Mouse (Mus musculus): ENCODE data around the gene Dcakd. TPM values are rescaled to one million over a fixed set of nuclear protein-coding genes. Genes with fewer than 3 reads are reported as not detected.

Dcakd gene
- 10 to 100 TPM; 22.0 to 28.2 TPM for total RNA-seq (2021)
- long read RNA-seq, experiment 1, transcript Dcakd-201 (5 exons, 1,744 nt): major isoform, 11 of 26 reads
- long read RNA-seq, experiment 1, transcript Dcakd-203 (2 exons, 1,320 nt): minor isoform, 7 of 26 reads
- long read RNA-seq, experiment 1, partial matches to known transcripts: 0 of 26 reads
- long read RNA-seq, experiment 1, other reads (novel, unspliced or antisense): 7 of 26 reads
- long read RNA-seq, experiment 2, transcript Dcakd-201 (5 exons, 1,744 nt): major isoform, 15 of 35 reads
- long read RNA-seq, experiment 2, transcript Dcakd-203 (2 exons, 1,320 nt): minor isoform, 12 of 35 reads
- long read RNA-seq, experiment 2, partial matches to known transcripts: 4 of 35 reads
- long read RNA-seq, experiment 2, other reads (novel, unspliced or antisense): 2 of 35 reads

DNA sequence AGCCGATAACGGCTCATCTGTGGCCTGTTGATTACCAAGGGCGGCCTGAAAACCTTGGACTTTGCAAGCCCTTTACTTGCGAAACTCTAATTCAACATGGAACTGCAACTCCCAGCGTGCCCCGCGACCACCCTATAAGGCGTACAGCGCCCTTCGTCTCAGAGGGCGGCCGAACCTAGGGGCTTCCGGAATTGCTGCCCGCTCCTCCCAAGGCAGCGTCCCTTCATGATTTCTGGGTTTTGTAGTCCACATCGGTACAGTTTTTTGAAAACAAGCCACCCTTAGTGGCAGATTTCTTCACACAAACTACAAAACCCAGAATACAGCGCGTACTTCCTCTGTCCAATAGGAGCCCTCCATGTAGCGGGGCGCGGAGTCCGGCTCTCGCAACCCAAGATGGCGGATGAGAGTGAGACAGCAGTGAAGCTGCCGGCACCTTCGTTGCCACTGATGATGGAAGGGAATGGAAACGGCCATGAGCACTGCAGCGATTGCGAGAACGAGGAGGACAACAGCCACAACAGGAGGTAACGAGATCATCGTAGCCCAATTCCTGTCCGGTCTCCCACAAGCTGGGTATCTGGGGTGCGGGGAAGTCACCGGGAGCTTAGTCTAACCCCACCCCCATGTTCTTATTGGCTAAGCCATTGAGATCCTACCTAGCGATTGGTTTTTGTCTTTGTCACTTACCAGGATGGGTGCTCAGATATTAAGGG, at the start of gene Dcakd, which contains the start of gene Nmt1:
TSS of gene Dcakd (minus strand) at position 158 of the 716 bp plus-strand sequence.
TSS of gene Nmt1 (plus strand) at position 15 of the 716 bp plus-strand sequence.
- peak; percentile 94 for DNase-seq

DNA sequence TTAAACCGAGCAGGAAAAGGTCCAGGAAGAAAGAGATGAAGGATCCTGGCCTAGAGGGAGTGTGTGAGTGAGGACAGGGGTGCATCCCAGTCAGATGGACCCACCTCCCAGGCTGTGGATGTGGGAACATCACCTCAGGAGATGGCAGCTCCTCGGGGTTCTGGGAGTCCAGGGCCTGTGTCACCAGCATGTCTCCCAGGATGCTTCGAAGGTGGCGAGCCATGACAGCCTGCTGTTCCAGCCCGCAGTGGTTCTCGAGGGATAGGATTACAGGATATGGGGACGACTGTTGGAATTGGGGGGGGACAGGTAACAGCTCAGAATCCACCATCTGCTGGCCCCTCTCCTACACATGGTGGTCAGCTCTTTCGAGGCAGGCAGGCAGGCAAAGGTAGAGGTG, 48.4 kb upstream of the Dcakd start:
- DNase-seq: no peak

GRCm38 (mm10) chr11:103076010-103076409, 47.9 kb upstream of the Dcakd start:
- DNase-seq: no peak

GRCm38 (mm10) chr11:103074796-103075323, 46.7 kb upstream of the Dcakd start:
- DNase-seq: no peak

DNA sequence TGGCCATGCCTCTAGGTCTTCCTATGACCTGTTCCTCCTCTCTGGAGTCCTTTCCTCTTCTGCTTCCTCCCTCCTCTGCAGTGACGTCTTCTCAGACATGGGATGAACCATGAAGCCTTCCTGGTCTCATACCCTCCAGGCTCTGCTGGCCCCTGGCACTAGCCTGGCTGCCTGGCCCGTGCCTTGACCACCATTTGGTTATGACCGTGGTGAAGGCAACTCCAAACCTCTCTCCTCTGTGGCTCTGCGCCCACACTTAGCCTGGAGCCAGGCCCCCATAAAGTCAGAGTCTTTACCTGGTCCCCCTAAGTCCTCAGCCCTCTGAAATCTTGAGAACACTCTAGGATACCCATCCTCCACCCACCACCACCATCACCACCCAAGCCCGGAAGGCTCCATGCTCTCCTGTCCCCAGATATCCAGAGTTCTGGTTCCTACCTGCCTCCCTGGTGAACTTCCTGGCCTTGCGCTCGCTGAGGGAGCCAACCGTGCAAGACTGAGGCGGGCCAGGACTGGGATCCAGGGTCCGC, 46.1 kb upstream of the Dcakd start:
- DNase-seq: no peak

DNA sequence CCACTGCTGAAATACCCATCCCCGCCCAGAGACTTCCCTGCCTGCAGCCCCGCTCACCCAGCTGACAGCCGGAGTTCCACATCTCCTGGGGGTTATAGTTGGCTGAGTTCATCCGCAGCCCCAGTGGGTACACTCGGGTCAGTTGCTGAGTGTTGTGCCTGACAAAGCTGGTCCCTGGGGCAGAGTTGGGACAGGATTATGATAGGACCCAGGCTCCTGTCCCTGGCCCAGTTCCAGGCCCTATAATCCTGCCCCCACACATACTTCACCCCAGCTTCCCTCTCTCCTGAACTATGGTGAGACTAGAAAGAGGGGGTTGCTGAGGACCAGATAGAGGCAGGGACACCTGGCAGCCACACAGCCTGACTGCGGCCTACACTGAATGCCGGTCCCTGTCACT, 45.5 kb upstream of the Dcakd start:
- DNase-seq: no peak

DNA sequence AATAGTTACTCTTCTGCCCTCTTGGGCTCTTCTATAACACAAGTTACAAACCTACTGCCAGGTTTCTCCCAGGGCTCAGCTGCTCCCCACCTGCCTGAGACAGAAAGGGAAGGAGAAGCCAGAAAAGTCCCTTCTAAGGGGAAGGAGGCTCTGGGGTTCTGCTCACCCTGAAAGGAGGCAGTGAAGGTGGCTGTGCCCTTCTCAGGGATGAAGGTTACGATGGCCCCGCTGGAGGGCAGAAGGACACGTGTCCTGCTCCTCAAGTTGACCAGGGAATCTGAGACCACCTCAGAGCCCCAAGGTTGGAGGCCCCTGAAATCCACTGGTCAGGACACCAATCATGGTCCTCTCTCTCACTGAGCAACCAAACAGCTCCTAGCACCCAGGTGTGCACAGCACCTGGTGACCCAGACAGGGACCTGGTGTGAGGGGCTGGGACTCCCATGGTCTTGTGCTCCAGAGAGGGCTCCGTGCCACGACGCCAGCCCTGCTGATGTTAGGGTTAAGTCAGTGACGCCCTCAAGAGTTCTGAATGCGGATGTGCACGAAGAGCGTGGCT, 42.3 kb upstream of the Dcakd start:
- no peak for DNase-seq

DNA sequence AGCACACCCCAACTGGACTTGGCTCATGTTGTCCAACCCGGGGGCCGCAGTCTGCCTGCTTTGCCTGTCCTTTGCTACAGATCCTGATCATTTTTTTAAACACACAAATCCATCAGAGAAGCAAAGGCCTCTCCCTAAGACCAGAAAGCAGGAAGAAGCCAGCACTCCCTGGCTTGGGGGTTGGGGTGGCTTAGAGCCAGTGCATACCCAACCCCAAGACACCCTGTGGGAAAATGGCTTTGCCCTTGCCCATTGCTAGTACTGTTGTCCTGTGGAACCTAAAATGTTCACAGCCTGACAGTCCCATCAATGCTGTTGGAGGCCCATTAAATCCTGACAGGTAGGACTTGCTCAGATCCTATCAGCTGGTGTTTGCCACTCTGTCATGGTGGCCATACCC, 41.6 kb upstream of the Dcakd start:
- no peak for DNase-seq

- DNase-seq: no peak
Observed at GRCm38 (mm10) chr11:103068884-103069283, 40.8 kb upstream of the Dcakd start.

DNA sequence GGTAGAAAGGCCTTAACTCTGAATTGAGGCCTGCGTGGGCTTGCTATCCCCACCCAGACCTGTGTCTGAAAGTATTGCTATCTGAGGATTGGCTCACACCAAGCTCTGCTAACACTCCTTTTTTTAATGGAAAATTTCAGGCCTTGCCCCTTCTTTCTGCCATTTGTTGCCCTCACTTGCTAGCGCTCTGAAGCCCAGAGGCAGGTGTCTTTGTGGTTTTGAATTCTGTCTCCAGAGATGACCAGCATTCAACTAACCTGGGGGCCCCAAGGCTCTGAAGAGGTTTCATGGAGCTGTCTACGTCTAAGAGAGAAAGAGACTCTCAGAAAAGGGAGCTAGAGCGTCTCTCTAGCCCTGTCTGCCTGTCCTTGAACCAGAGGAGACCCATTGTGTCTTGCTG, 40.1 kb upstream of the Dcakd start:
- no peak for DNase-seq

DNA sequence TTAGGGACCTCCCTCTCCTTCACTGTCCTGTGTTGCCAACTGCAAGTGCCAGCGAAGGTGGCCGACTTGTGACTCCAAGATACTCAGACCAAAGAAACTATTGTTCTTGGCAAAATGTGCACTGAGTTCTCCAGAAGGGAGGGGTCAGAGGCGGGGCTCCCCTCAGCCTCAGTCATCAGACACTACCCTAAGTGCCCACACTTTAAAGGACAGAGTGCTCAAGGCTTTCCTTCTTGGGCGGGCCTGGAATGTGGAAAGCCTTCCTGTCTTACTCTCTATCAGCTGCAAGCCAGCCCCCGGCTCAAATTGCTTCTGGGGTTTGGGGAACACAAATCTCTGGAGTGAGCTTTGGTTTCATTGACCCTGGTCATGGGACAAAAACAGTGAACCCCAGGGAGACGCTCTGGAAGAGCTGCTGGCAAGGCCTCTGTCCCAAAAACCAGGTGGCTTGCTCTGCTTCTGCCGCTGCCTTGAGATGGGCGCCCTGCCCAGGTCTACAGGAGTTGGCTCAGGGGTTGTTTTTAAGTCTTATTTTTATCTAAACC, 39.4 kb upstream of the Dcakd start:
- DNase-seq: peak; percentile 88

DNA sequence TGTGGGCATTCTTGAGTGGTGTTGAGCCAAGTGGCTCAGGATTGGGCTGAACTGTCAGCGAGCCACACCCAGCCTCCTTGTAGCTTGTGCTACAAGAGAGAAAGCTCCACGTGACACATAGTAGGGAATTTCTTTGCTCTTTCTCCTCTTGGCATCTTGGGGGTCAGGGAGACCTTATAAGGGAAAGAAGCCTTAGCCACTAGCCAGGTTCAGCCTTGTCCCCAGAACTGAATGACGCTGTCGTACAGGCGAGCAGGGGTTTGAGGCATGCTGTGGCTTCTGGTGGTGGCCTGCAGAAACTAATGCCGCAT, 38.9 kb upstream of the Dcakd start:
- no peak for DNase-seq

GRCm38 (mm10) chr11:103066191-103067050, 38.3 kb upstream of the Dcakd start:
- no peak for DNase-seq

- peak; percentile 73 for DNase-seq
Observed at GRCm38 (mm10) chr11:103058499-103059085, 30.5 kb upstream of the Dcakd start.

- no peak for DNase-seq
Observed at GRCm38 (mm10) chr11:103056636-103057035, 28.5 kb upstream of the Dcakd start.

DNA sequence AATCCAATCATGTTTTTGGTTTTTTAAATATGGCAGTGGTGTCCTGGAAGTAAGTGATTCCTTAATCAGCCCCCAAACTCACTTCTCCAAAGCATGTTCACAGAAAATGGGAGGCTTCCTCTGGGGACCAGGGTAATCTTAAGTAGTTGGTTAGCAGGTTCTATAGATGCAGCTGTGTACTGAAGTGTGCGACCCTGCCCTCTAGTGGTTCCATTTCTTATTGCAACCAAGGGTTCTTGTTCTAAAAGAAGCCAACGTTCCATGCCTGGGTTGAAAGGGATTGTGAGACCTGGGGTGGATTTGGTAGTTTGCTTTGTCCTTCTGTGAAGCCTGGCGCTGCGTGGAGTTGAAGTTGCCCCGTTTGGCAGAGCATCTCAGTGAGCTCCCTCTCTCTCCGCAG, 26.7 kb upstream of the Dcakd start:
- DNase-seq: peak; percentile 41

GRCm38 (mm10) chr11:103053191-103054076, 25.3 kb upstream of the Dcakd start:
- no peak for DNase-seq

DNA sequence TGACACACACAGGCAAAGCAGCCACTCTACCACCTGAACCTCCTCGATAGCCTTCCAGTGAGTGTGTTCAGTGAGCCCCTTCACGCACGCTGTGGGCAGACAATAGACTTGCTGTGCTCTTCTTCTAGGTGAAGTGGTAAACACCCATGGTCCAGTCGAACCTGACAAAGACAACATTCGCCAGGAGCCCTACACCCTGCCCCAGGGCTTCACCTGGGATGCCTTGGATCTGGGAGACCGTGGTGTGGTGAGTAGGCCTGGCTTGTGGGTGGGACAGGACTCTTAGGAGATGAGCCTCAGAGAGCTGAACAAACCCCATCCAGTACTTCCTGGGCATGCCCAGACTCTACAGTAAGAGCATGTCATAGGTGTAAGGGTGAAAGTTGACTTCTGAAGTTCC, 23.9 kb upstream of the Dcakd start:
- DNase-seq: no peak

DNA sequence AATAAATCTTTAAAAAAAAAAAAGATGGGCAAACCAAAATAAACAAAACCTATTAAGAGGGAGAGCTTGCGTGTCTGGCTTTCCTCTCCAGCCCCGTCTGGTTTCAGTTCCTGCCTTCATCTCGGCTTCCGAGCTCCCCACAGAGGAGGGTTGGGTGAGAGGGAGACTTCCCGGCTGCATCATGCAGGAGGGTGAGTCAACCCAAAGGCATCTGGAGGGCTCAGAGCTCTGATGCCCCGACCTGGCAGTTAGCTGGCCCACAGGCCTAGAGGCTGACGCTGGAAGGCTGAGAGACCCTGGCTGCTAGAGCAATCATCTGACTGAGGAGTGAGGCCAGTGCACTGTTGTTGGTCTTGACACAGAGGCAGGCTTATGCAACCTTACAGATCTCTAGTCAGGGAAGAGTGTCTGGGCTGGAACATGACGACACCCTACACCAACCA, 23.1 kb upstream of the Dcakd start:
- DNase-seq: peak; percentile 88

DNA sequence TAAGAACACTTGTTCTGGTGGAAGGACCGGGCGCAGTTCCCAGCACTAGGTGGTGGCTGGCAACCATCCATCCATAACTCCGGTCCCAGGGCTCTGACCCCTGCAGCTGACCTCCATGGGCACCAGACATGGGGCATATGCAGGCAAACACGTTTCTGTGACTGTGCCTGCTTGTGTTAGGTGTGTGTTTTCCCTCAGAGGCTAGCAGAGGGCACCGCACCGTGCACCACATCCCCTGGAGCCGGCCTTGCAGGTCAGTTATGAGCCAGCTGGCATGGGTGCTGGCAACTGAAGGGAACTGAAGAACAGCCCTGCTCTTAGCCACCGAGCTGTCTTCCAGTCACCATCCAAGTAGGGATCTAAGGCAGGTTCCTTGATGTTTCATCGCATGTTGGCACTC, 22.0 kb upstream of the Dcakd start:
- peak; percentile 65 for DNase-seq
